Mouse (Mus musculus) embryonic stem cell, embryonic (primary cell): ENCODE measurements around the gene Cryaa.

Experiments used
- CTCF ChIA-PET, 4 experiments: fragments of 300-600 bp in 2 of 4; fragments of 350-600 bp in 2 of 4; sonication (Branson Sonifier 250); formaldehyde crosslinking; loops; one replicate each; lab custom pipeline; 2022; ENCODE audit warnings: inconsistent platforms in 2 of 4; lab: Charles Lee
- POLR2A ChIA-PET, 4 experiments: fragments of 300-600 bp in 2 of 4; fragments of 350-600 bp in 2 of 4; sonication (Branson Sonifier 250); formaldehyde crosslinking; loops; one replicate each; lab custom pipeline; 2022; ENCODE audit warnings: antibody characterized with exemption in 4 of 4, inconsistent platforms in 1 of 4; lab: Charles Lee

Gene Cryaa

DNA sequence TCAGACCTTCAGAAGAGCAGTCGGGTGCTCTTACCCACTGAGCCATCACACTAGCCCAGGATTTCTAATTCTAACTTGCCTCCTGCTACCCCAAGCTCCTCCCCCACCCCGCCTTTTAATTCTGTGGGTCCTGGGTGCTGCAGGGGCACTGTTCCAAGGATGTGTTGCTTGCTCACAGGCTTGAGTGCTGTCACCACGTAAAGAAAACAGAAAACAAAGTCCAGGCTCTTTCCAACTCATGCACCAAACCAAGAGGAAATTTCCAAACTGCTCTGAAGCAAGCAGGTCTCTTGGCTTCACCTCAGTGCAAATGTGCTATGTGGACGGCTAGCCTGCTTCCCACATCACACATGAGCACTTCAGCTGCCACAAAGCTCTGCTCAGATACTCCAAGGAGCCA, 22.2 kb upstream of the Cryaa start:
- ChIA-PET POLR2A (interaction anchor here (0.6 to 4.8 kb wide), 32 partner anchors 9 to 400 kb away, joined by 3 to 20 read pairs (median 4); partner anchors contain the start of genes Cbs (in 2 of the 4) and Pknox1 (in 2 of the 4)), CTCF (interaction anchor here in 2 of 4 experiments (0.6 to 1.8 kb wide), 5 partner anchors 9 to 163 kb away, joined by 3 to 5 read pairs (median 4); partner anchors contain the start of genes Cbs (in 1 of the 2) and Wdr4 (in 1 of the 2))

DNA sequence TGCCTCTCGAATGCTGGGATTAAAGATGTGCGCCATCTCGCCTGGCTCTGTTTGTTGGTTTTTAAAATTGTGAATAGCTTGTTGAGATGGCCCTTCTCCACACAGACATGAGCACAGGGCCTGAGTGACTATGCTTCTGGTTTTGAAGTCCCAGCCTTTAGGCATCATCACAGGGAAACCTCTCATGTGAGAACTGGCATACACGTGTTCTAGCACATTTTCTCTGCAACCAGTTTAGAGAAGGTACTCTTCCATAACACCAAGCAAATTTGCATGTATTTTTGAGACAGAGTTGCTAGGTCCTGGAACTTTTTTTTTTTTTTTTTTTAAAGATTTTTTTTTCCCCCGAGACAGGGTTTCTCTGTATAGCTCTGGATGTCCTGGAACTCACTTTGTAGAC, 20.9 kb upstream of the Cryaa start:
- POLR2A ChIA-PET: interaction anchor here (0.6 to 4.8 kb wide), 37 partner anchors 8 to 504 kb away, joined by 3 to 20 read pairs (median 4); partner anchors contain the start of gene Cbs (in 1 of the 4)
- CTCF ChIA-PET: interaction anchor here in 1 of 4 experiments (0.7 to 1.8 kb wide), 2 partner anchors 20 to 417 kb away, joined by 3 to 5 read pairs; partner anchors contain the start of gene Cbs

DNA sequence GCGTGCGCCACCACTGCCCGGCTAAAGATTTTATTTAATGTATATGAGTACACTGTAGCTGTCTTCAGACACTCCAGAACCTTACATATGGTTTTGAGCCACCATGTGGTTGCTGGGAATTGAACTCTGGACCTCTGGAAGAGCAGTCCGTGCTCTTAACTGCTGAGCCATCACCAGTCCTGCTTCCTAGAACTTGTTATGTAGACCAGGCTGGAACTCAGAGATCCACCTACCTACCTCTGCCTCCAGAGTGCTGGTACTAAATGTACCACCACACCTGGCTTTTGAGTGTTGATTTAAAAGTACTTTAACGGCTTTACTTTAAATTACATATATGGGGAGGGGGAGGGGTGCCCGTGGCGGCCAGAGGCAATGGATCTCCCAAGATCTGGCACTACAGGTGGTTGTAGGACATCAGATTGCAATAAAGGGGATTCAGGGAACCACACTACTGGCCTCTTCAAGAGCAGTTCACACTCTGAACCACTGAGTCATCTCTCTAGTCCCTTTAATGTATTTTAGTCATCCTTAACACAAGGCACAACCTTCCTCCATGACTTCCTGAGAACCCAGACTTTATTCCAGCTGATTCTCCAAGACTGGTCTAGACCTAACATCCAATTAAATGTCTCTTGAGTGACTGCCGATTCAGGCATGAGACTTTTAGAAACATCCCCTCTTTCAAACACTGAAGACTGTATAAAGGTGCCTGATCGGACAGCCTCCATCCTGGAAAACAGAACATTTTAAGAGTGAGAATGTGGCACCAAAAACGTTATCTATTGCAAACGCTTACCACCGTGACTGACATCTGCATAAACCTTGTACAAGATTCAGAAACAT, 20.2 kb upstream of the Cryaa start:
- ChIA-PET POLR2A (interaction anchor here (0.6 to 4.8 kb wide), 21 partner anchors 9 to 411 kb away, joined by 3 to 20 read pairs (median 5); partner anchors contain the start of gene Cbs (in 1 of the 4)), CTCF (interaction anchor here in 1 of 4 experiments (0.7 kb wide), 1 partner anchor 416 kb away, joined by 3 read pairs; no protein-coding TSS in a partner anchor)

DNA sequence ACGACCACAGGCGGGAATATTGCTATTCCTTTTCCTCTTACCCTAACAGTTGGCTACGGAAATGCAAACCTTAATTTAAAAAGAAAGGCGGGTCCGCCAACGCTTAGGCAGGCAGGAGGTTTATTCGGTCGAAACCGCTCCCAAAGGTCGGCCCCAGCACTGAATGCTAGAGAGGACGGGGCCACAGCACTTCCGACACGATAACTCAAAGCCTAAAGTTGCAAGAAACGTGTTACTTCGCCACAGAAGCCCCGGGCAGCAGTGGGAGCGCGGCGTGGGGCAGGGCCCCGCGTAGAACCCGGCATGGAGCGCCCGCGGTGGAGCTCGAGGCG, 19.5 kb upstream of the Cryaa start:
- CTCF ChIA-PET: no interaction called here
- POLR2A ChIA-PET: interaction anchor here in 1 of 4 experiments (1.3 to 1.6 kb wide), 2 partner anchors 17 to 32 kb away, joined by 3 read pairs; no protein-coding TSS in a partner anchor

DNA sequence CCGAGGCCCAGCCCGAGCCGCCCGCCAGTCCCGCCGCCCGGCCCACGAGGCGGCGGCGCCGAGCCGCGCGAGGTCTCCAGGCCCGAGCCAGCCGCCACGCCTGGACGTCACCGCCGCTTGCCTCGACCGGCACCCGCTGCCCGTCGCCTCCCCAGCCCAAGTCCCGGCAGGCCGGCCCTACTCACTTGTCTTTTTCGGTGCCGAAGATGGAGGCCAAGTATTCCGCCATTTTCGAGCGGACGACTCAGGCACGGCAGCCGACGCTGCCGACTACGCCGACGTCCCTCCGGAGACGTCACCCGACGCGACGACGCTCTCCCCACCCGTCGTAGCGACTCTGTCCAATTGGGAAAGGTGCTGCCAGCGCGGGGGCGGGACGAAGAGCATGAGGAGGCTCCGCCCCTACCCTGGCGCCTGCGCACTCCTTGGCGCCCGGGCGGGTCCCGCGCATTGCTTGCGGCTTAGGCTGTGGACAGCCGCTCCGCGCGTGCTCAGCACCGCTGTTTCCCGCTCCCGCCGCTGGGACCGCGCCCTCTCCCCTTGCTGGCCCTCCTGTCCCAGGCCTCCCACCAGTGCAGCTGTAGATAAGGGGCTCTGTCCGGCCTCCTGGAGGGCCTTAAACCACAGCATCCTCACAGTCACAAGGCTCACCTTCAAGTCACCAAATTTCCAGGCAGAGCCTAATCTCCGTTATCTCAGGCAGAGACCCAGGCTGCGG, 19.0 kb upstream of the Cryaa start, which contains the start of gene U2af1:
TSS of gene U2af1 (minus strand) at position 425 of the 718 bp plus-strand sequence.
- ChIA-PET POLR2A (interaction anchor here in 2 of 4 experiments (0.9 to 1.8 kb wide), 14 partner anchors 8 to 132 kb away, joined by 3 to 6 read pairs (median 4); partner anchors contain the start of genes Pknox1 (in 2 of the 2) and Cbs (in 1 of the 2)), CTCF (no interaction called here)

DNA sequence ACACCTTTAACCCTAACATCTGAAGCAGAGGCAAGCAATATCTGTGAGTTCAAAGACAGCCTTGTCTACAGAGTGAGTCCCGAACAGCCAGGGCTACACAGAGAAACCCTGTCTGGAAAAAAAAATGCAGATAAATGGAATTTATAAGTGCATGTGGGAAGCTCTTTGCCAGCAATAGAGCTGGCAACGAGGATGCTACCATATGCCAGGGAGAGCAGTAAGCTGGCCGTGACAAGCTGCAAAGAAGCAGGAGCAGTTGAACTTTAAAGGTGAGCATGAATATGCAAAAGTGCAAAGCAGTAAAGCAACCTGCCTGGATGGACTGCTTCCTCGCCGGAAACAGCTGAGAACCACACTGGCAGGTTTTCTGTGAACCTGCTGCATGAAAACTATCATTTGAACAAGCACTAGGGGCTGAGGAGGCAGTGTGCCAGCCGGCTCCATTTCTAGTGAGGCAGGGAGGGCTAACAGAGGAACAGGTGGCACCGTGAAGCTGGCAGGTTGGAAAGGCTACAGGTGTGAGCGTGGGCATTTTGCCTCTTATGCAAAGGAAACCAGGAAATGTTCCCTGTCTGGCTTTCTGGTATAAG, 16.9 kb upstream of the Cryaa start:
- CTCF ChIA-PET: no interaction called here
- POLR2A ChIA-PET: interaction anchor here in 2 of 4 experiments (0.6 to 1.7 kb wide), 6 partner anchors 23 to 298 kb away, joined by 3 to 6 read pairs (median 3); partner anchors contain the start of genes Cbs (in 1 of the 2) and Pknox1 (in 1 of the 2)

DNA sequence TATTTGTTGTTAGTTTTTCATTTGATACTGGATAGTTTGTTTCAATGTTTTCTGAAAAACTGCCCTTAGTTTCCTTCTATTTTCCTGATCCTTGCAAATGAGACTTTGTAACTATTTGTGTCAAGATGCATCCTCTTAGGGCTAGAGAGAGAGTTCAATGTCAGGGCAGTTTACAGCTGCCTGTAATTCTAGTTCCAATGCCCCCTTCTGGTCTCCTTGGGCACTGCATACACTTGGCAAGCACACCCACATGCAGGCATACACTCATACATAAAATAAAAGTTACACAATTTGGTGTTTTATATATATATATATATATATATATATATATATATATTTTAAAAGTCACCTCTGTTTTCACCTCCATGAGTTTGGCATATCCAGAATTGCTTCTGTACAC, 14.8 kb upstream of the Cryaa start:
- POLR2A ChIA-PET: interaction anchor here in 3 of 4 experiments (0.6 to 1.3 kb wide), 4 partner anchors 9 to 146 kb away, joined by 3 to 4 read pairs (median 3); no protein-coding TSS in a partner anchor
- CTCF ChIA-PET: interaction anchor here in 3 of 4 experiments (0.6 to 0.7 kb wide), 4 partner anchors 60 to 484 kb away, joined by 3 to 6 read pairs (median 3); no protein-coding TSS in a partner anchor

DNA sequence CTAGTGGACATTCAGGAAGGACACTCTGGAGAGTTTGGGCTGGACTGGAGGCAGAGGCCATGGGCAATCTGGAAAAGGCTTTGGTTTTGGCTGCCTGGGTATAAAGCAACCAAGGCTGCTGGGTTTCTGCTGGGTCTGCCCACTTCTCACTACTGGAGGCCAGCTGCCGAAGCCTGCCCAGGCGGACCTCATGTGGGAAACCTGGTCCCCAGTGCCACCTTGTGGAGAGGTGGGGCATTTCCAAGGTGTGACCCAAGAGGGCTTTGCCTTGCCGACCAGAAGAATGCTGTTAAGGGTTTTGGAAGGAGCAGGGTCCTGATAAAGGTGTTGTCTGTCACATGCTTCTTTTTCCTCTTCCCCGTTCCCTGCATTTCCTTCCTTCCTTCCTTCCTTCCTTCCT, 12.8 kb upstream of the Cryaa start:
- POLR2A ChIA-PET: interaction anchor here (0.6 to 1.7 kb wide), 9 partner anchors 84 to 649 kb away, joined by 3 to 11 read pairs (median 4); partner anchors contain the start of gene Pknox1 (in 1 of the 4)
- CTCF ChIA-PET: interaction anchor here (0.5 to 1.6 kb wide), 13 partner anchors 9 to 340 kb away, joined by 3 to 6 read pairs (median 3); partner anchors contain the start of genes Cryaa (in 1 of the 4), Pknox1 (in 1 of the 4) and Wdr4 (in 1 of the 4)

DNA sequence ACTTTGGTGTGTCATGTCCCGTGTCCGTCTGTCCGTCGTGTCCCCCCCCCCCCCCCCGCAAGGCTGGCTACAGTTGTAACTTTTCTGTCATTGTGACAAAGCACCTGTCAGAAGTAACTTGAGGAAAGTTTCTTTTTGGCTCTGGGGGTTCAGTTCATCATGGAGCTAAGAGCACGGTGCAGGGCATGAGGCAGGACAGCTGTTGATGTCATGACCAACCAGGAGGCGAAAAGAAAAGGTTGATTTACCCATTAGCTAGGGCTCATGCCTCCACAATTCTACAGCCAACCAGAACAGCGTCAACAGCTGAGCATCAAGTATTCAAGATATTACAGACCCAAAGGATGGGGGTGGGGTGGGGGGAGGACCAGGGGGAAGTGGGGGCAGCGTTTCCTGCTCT, 9.3 kb upstream of the Cryaa start:
- CTCF ChIA-PET: interaction anchor here in 1 of 4 experiments (0.6 to 1.7 kb wide), 4 partner anchors 37 to 1270 kb away, joined by 3 to 7 read pairs (median 4); no protein-coding TSS in a partner anchor
- POLR2A ChIA-PET: interaction anchor here (0.6 to 1.4 kb wide), 13 partner anchors 9 to 282 kb away, joined by 3 to 6 read pairs (median 4); partner anchors contain the start of genes Cryaa (in 1 of the 4), Pde9a (in 1 of the 4), Pknox1 (in 1 of the 4) and U2af1 (in 1 of the 4)

DNA sequence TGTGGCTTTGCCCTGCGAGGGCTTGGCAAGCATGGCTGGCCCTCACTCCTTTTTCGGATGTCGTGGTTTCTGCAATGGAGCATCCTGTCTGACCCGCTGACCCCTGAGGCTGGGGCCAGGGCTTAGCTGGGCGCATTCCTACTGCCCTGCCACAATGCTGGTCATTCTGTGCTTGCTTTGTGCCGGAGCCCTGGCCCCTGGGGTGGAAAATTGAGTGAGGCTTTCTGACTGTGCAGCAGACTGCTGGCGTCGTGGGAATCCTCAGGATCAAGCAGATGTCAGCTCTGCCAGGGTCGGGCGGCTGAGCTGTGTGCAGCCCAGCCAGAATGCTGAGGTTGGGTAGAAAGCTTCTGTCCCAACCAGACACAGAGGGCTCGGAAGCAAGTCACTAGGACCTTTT, 7.4 kb upstream of the Cryaa start:
- POLR2A ChIA-PET: interaction anchor here in 2 of 4 experiments (0.7 to 1.6 kb wide), 3 partner anchors 15 to 246 kb away, joined by 3 to 4 read pairs (median 4); no protein-coding TSS in a partner anchor
- CTCF ChIA-PET: interaction anchor here in 1 of 4 experiments (0.7 kb wide), 1 partner anchor 96 kb away, joined by 3 read pairs; no protein-coding TSS in a partner anchor

DNA sequence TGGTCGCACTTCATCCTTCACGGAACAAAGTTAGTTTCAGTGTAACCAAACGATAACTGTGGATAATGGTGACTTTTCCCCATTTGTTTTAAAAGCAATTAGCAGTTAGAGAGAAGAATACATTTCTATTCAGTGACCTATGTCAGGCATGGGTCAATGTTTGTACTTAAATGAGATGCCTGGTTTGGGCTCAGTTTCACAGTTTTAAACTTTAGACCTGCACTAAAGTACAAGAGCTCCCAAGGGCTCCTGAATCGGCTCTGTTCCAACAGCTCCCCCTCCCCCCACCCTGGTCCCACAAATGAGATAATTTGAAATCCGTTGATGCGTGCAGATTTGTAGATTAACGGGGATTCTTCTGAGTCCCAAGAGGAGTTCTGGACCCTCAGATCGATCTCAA, 5.9 kb upstream of the Cryaa start:
- ChIA-PET POLR2A (interaction anchor here in 2 of 4 experiments (0.6 to 0.7 kb wide), 3 partner anchors 11 to 871 kb away, joined by 3 to 6 read pairs (median 6); no protein-coding TSS in a partner anchor), CTCF (interaction anchor here in 1 of 4 experiments (0.6 kb wide), 2 partner anchors 205 to 341 kb away, joined by 3 to 7 read pairs; no protein-coding TSS in a partner anchor)

DNA sequence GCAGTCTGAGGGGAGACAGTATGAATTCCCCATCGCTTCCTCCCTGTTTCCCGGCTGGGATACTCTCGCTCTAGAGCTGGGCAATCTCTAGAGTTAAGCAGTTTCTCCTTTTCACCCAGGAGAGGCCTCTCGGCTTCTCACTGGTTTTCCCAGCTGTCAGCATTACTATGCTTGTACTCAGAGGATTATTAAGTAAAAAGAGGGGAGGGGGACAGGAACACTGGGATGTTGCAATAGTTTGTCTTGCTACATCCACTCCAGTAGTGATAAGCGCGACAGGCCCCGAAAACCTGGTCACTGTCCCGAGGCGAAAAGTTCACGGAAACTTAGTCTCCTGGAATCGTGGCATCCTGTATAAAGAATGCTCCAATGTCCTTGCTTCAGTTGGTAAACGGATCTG, 5.3 kb upstream of the Cryaa start:
- ChIA-PET POLR2A (interaction anchor here in 1 of 4 experiments (0.6 kb wide), 1 partner anchor 872 kb away, joined by 6 read pairs; no protein-coding TSS in a partner anchor), CTCF (no interaction called here)

DNA sequence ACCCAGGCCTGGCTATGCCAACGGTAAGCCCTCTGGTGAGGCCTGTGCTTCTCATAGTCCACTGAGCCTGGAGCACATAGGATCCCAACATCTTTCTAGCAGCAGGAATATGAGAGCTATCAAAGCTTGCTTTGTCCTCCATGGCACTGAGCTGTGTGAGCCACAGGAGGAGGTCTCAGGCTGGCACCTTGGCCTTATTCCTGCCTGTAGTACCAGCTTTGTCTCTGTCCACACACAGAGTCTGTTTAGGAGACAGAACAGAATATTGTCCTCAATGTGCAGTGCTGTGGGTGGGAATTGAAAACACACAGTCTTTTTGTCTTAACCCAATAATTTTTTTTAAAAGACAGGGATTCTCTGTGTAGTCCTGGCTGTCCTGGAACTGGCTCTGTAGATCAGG, 3.2 kb upstream of the Cryaa start:
- POLR2A ChIA-PET: interaction anchor here in 1 of 4 experiments (1.1 kb wide), 1 partner anchor 16 kb away, joined by 3 read pairs; the partner anchor contains the start of gene U2af1
- CTCF ChIA-PET: no interaction called here

DNA sequence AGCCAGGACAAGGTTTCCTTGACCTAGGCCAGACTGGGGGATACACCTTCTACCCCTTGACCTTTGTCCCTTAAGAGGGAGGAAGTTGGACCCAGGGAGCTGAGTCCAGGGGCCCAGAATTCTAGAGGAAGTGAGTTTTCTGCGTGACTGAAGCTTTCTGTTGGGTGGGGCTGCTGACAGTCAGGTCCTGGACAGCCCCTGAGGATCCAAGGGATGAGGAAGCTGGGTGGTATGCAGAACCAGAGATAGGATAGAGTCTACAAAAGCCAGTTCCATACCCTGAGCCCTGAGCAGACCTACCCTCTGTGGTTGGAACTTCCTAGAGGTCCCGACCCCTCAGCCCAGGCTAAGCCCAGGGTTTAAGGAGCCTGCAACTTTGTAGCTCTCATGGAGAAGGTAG, 2.8 kb downstream of the Cryaa start:
- ChIA-PET POLR2A (interaction anchor here in 2 of 4 experiments (0.6 to 1.1 kb wide), 6 partner anchors 10 to 171 kb away, joined by 3 to 8 read pairs (median 4); no protein-coding TSS in a partner anchor), CTCF (interaction anchor here in 2 of 4 experiments (0.6 to 1.4 kb wide), 2 partner anchors 12 to 354 kb away, joined by 3 to 4 read pairs; no protein-coding TSS in a partner anchor)

DNA sequence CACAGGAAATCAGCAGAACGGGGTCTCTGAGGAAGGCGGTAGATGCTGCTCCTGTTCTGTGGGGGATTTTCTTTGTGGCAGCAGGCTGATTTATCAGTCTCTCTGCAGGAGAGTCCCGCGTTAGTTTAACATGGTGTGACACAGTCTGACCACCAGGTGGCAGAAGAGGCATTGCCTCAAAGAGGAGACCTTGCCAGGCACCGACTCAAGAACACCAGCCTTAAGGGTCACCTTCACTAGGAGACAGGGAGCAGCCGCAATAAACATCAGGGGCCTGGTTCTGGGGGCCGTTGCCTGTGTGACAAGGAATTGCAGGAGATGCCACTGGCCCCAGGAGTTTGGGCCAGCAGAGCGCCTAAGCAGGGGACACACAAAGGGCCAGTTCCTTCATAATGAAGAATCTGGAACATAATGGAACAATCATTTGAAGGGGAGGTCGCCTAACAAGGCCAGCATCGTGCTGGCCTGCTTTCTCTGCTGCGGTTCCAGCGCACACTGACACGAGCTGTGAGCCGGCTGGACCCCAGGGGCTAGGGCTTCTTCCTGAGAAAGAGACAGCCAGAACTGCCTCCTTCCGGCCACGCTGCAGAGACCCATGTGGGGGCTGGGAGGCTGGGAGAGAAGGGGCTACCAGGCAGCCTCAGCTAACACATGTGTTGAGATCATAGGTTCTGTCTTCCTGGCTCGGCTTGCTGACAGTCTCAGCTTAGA, 8.1 kb downstream of the Cryaa start:
- ChIA-PET POLR2A (interaction anchor here (0.6 to 1.3 kb wide), 5 partner anchors 29 to 351 kb away, joined by 3 to 7 read pairs (median 3); partner anchors contain the start of genes Hsf2bp (in 1 of the 4) and Rrp1b (in 1 of the 4)), CTCF (interaction anchor here in 3 of 4 experiments (0.6 to 1.2 kb wide), 5 partner anchors 8 to 477 kb away, joined by 3 to 5 read pairs (median 3); partner anchors contain the start of gene Cryaa (in 1 of the 3))

DNA sequence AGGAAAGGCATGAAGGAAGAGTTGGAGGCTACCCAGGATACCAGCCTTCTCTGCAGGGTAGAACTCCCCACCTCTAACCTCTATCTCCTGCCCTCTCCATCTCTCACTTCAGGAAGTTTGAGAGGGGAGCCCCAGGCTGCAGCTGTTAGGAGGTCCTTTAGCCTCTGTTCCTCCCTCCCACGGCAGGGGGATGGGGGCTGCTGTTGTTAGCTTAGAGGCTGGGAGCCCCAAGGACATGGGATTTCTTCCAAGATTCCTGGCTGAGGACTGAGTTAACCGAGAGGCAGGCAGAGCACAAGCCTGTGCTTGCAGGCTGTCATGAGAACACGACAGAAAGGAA, 8.6 kb downstream of the Cryaa start:
- ChIA-PET CTCF (interaction anchor here in 3 of 4 experiments (0.6 to 1.2 kb wide), 4 partner anchors 9 to 192 kb away, joined by 3 to 5 read pairs (median 3); partner anchors contain the start of gene Cryaa (in 1 of the 3)), POLR2A (interaction anchor here in 3 of 4 experiments (0.6 to 1.3 kb wide), 4 partner anchors 29 to 350 kb away, joined by 3 to 7 read pairs (median 4); partner anchors contain the start of genes Hsf2bp (in 1 of the 3) and Rrp1b (in 1 of the 3))
